Mouse (Mus musculus) kidney, embryonic 15.5 days (tissue): ENCODE results near the gene Gtf3a. TPM values are rescaled to one million over a fixed set of nuclear protein-coding genes. Genes with fewer than 3 reads are reported as not detected.
"Not testable (repeated sequence)": the region's sequence is repeated elsewhere in the genome, so short reads cannot be mapped to it uniquely, and the experiment has no call there.

Experiments
- ATAC-seq: fragments of 200-750 bp; cut with Nextera tagmentation; replicated peaks from 2 replicates; pipeline ENCODE4 v1.8.0; 2017; ENCODE audit warnings: moderate TSS enrichment; ENCODE audit not compliant: low FRiP score
- H3K27ac ChIP-seq: fragments of 300-500 bp; sonication (generic); 2 replicates; pipeline ENCODE4 v1.5.1; 2015; ENCODE audit warnings: mild to moderate bottlenecking, inconsistent platforms
- H3K27me3 ChIP-seq: fragments of 300-500 bp; sonication (generic); 2 replicates; pipeline ENCODE4 v1.6.1; 2015; ENCODE audit warnings: inconsistent platforms
- H3K36me3 ChIP-seq: fragments of 300-500 bp; sonication (generic); 2 replicates; pipeline ENCODE4 v1.6.1; 2015; ENCODE audit warnings: inconsistent platforms
- H3K4me1 ChIP-seq: fragments of 300-500 bp; sonication (generic); 2 replicates; pipeline ENCODE4 v1.6.1; 2015; ENCODE audit warnings: inconsistent platforms
- H3K4me2 ChIP-seq: fragments of 300-500 bp; sonication (generic); 2 replicates; pipeline ENCODE4 v1.6.1; 2015; ENCODE audit warnings: moderate library complexity, mild to moderate bottlenecking, inconsistent platforms
- H3K4me3 ChIP-seq: fragments of 300-500 bp; sonication (generic); replicated peaks from 2 replicates; pipeline ENCODE4 v1.5.1; 2015; ENCODE audit warnings: mild to moderate bottlenecking, inconsistent platforms
- H3K9ac ChIP-seq: fragments of 300-500 bp; sonication (generic); 2 replicates; pipeline ENCODE4 v1.6.1; 2015; ENCODE audit warnings: mild to moderate bottlenecking, inconsistent platforms
- H3K9me3 ChIP-seq: fragments of 300-500 bp; sonication (generic); replicated peaks from 2 replicates; pipeline ENCODE4 v1.6.1; 2016; ENCODE audit warnings: inconsistent platforms
- WGBS: fragments of 180-500 bp; shearing (Covaris S2); methylation state at CpG from one replicate; pipeline ENCODE4 v1.1.7; 2015; ENCODE audit warnings: mixed read lengths; 5-methylcytosine and 5-hydroxymethylcytosine counted together
- polyA plus RNA-seq: library from polyadenylated mRNA; unstranded; fragments of >200 nt; fragmentation: Nextera tagmentation; extraction: Ambion mirVana; gene quantifications from 2 replicates; pipeline ENCODE4 v1.2.1, GENCODE M21; 2015

The Gtf3a gene
- polyA plus RNA-seq, 1 experiment from 2014 or later, result 125 TPM

GRCm38 (mm10) chr5:146940219-146940618, 8.2 kb upstream of the Gtf3a start:
- ATAC-seq, result no peak
- Histone ChIP-seq H3K36me3 (no peaks in the 10 kb centered on the region), H3K4me3 (no peak overlapping the region), H3K9me3 (0 out of 2 replicates have a peak, but pooled peaks cover 4% of the 10 kb centered on the region), H3K4me2 (no peak overlapping the region), H3K27me3 (no peaks in the 10 kb centered on the region), H3K9ac (no peak overlapping the region), H3K4me1 (no peaks in the 10 kb centered on the region), H3K27ac (no peak overlapping the region)
- WGBS, result 25% methylated on average over 7 of the region's 7 CpGs

GRCm38 (mm10) chr5:146941939-146942338, 6.5 kb upstream of the Gtf3a start:
- not testable (repeated sequence) for H3K9ac ChIP-seq, H3K36me3 ChIP-seq, H3K27me3 ChIP-seq, H3K9me3 ChIP-seq, H3K4me1 ChIP-seq, ATAC-seq, H3K27ac ChIP-seq, H3K4me2 ChIP-seq, H3K4me3 ChIP-seq
- 55% methylated on average over 2 of the region's 2 CpGs for WGBS

- 74% methylated on average over 15 of the region's 15 CpGs for WGBS
- H3K9ac ChIP-seq, result no peak overlapping the region
- H3K4me3 ChIP-seq, result no peak overlapping the region
- no peak overlapping the region for H3K4me2 ChIP-seq
- H3K27ac ChIP-seq, result no peak overlapping the region
- no peaks in the 10 kb centered on the region for H3K4me1 ChIP-seq
- H3K36me3 ChIP-seq, result no peaks in the 10 kb centered on the region
- ATAC-seq, result no peak
- no peaks in the 10 kb centered on the region for H3K27me3 ChIP-seq
- H3K9me3 ChIP-seq, result 0 out of 2 replicates have a peak, but pooled peaks cover 4% of the 10 kb centered on the region
These were observed 5.5 kb upstream of the Gtf3a start for GRCm38 (mm10) chr5:146942965-146943364.

GRCm38 (mm10) chr5:146944568-146944967, 3.9 kb upstream of the Gtf3a start:
- Histone ChIP-seq H3K27ac (no peak overlapping the region), H3K4me3 (no peak overlapping the region), H3K27me3 (no peaks in the 10 kb centered on the region), H3K9ac (no peak overlapping the region), H3K4me1 (peaks cover 6% of the 10 kb centered on the region), H3K36me3 (no peaks in the 10 kb centered on the region), H3K9me3 (no peaks in the 10 kb centered on the region), H3K4me2 (no peak overlapping the region)
- ATAC-seq, result no peak
- WGBS, result 99% methylated on average over 2 of the region's 2 CpGs

GRCm38 (mm10) chr5:146946682-146947081, 1.8 kb upstream of the Gtf3a start:
- 88% methylated on average over 9 of the region's 9 CpGs for WGBS
- H3K4me2 ChIP-seq, result no peak overlapping the region
- no peak overlapping the region for H3K27ac ChIP-seq
- H3K27me3 ChIP-seq, result no peaks in the 10 kb centered on the region
- H3K4me1 ChIP-seq, result peaks cover 16% of the 10 kb centered on the region
- H3K4me3 ChIP-seq, result no peak overlapping the region
- no peak for ATAC-seq
- H3K9me3 ChIP-seq, result no peaks in the 10 kb centered on the region
- H3K36me3 ChIP-seq, result peaks cover 16% of the 10 kb centered on the region
- H3K9ac ChIP-seq, result no peak overlapping the region

- Histone ChIP-seq H3K9ac (no peak overlapping the region), H3K4me3 (no peak overlapping the region), H3K27ac (no peak overlapping the region), H3K4me1 (peaks cover 16% of the 10 kb centered on the region), H3K4me2 (no peak overlapping the region), H3K9me3 (no peaks in the 10 kb centered on the region), H3K36me3 (peaks cover 25% of the 10 kb centered on the region), H3K27me3 (no peaks in the 10 kb centered on the region)
- WGBS, result 87% methylated on average over 6 of the region's 6 CpGs
- no peak for ATAC-seq
These were observed 960 bp upstream of the Gtf3a start for GRCm38 (mm10) chr5:146947497-146947896.

GRCm38 (mm10) chr5:146948041-146948507, 383 bp upstream of the Gtf3a start:
- no peak for ATAC-seq
- no peaks in the 10 kb centered on the region for H3K9me3 ChIP-seq
- peak overlapping the region; percentile 92 for H3K4me2 ChIP-seq
- H3K27ac ChIP-seq, result peak overlapping the region; percentile 90
- no peaks in the 10 kb centered on the region for H3K27me3 ChIP-seq
- WGBS, result 23% methylated on average over 10 of the region's 10 CpGs
- peaks cover 30% of the 10 kb centered on the region for H3K36me3 ChIP-seq
- peaks cover 16% of the 10 kb centered on the region for H3K4me1 ChIP-seq
- H3K4me3 ChIP-seq, result peak overlapping the region; percentile 83
- H3K9ac ChIP-seq, result peak overlapping the region; percentile 88

GRCm38 (mm10) chr5:146954576-146954975, 6.1 kb downstream of the Gtf3a start:
- peaks cover 9% of the 10 kb centered on the region for H3K4me1 ChIP-seq
- H3K27ac ChIP-seq, result no peak overlapping the region
- H3K4me3 ChIP-seq, result no peak overlapping the region
- H3K4me2 ChIP-seq, result no peak overlapping the region
- no peaks in the 10 kb centered on the region for H3K27me3 ChIP-seq
- peaks cover 94% of the 10 kb centered on the region for H3K36me3 ChIP-seq
- H3K9ac ChIP-seq, result no peak overlapping the region
- ATAC-seq, result no peak
- 82% methylated on average over 7 of the region's 7 CpGs for WGBS
- no peaks in the 10 kb centered on the region for H3K9me3 ChIP-seq

GRCm38 (mm10) chr5:146955651-146956050, 7.2 kb downstream of the Gtf3a start:
- ATAC-seq, result no peak
- Histone ChIP-seq H3K4me3 (no peak overlapping the region), H3K9ac (no peak overlapping the region), H3K4me1 (no peaks in the 10 kb centered on the region), H3K9me3 (no peaks in the 10 kb centered on the region), H3K4me2 (no peak overlapping the region), H3K36me3 (peaks cover 94% of the 10 kb centered on the region), H3K27ac (no peak overlapping the region), H3K27me3 (no peaks in the 10 kb centered on the region)
- WGBS, result 88% methylated on average over 5 of the region's 5 CpGs

- WGBS, result 88% methylated on average over 18 of the region's 18 CpGs
These were observed 8.2 kb downstream of the Gtf3a start for GRCm38 (mm10) chr5:146956678-146957077.

GRCm38 (mm10) chr5:146963118-146963936, 14.9 kb downstream of the Gtf3a start, which contains the start of gene Mtif3:
Gene Mtif3 (minus strand): TSS chr5:146963800.
- Histone ChIP-seq H3K9me3 (no peaks in the 10 kb centered on the region), H3K4me1 (peaks cover 10% of the 10 kb centered on the region), H3K4me3 (peak within 1 kb of the TSS; percentile 98), H3K27me3 (no peaks in the 10 kb centered on the region), H3K4me2 (peak within 1 kb of the TSS; percentile 68), H3K36me3 (peaks cover 23% of the 10 kb centered on the region), H3K27ac (peak within 1 kb of the TSS; percentile 75), H3K9ac (peak within 1 kb of the TSS; percentile 85)
- peak; percentile 85 for ATAC-seq
- WGBS, result 2% methylated on average over 46 of the region's 46 CpGs

More at GRCm38 (mm10) chr5:146956678-146957077, 8.2 kb downstream of the Gtf3a start:
- no peak overlapping the region for H3K9ac ChIP-seq
- no peaks in the 10 kb centered on the region for H3K27me3 ChIP-seq
- no peak for ATAC-seq
- H3K9me3 ChIP-seq, result no peaks in the 10 kb centered on the region
- no peaks in the 10 kb centered on the region for H3K4me1 ChIP-seq
- H3K36me3 ChIP-seq, result peaks cover 89% of the 10 kb centered on the region
- no peak overlapping the region for H3K4me2 ChIP-seq
- no peak overlapping the region for H3K4me3 ChIP-seq
- H3K27ac ChIP-seq, result no peak overlapping the region

- Histone ChIP-seq H3K27me3 (no peaks in the 10 kb centered on the region), H3K9me3 (no peaks in the 10 kb centered on the region), H3K27ac (no peak overlapping the region), H3K4me1 (peaks cover 12% of the 10 kb centered on the region), H3K9ac (0 out of 2 replicates have a peak overlapping the region, but pooled peaks have one; percentile 31), H3K4me2 (peak overlapping the region; percentile 68), H3K4me3 (peak overlapping the region; percentile 98), H3K36me3 (peaks cover 17% of the 10 kb centered on the region)
- 53% methylated on average over 8 of the region's 8 CpGs for WGBS
- peak; percentile 22 for ATAC-seq
These were observed 15.5 kb downstream of the Gtf3a start for GRCm38 (mm10) chr5:146963937-146964278.
